Mouse (Mus musculus): ENCODE measurements around the gene Rgs7. TPM values are rescaled to one million over a fixed set of nuclear protein-coding genes. Genes with fewer than 3 reads are reported as not detected.
A peak's percentile ranks its signal among the peaks of the same experiment; 100 is the strongest.

The Rgs7 gene
- polyA plus RNA-seq (2012; rRNA removed): 67.3 and 71.4 TPM in 2 replicates

DNA sequence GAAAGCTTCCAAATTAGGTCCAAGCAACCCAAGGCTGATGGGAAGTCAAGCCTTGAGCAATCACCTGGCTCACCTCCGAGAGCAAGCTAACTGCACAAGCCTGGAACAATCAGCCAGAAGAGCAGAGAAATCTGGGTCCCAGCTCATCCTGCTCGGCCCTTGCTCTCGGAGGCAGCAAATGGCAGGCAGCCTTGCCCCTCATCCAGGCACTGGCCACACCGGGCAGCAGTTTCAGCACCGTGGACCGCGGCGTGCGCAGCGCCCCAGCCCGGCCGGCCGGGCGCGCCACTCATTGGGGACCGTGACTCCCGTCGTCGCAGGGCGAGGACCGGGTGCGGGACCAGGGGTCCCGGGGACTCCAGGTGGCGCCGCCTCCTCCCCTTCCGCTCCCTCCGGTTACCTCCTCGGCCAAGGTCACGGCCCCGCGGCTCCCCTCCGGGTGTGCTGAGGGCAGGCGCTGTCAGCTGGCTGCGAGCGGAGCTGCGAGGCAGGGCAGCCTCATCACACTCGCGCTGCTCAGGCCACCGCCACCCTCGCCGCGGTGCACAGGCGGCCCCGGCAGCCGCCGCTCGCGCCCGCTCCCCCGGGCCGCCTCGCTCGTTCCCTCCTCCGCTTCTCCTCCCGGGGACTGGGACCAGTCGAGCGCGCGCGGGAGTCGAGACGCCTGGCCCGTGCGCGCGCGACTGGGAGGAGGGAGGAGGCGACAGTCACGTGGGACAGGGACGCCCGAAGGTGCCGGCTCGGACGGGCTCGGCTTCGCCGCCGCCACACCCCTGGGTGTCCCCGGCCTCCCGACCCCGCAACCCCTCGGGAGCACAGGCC, at the start of gene Rgs7:
Gene Rgs7, minus strand, starts transcription at position 640 of the 822 bp plus-strand sequence.
- DNase-seq (ENCODE audit: extremely low spot score in 1 of 2, low spot score in 1 of 2): peak; percentile 34 to 82

DNA sequence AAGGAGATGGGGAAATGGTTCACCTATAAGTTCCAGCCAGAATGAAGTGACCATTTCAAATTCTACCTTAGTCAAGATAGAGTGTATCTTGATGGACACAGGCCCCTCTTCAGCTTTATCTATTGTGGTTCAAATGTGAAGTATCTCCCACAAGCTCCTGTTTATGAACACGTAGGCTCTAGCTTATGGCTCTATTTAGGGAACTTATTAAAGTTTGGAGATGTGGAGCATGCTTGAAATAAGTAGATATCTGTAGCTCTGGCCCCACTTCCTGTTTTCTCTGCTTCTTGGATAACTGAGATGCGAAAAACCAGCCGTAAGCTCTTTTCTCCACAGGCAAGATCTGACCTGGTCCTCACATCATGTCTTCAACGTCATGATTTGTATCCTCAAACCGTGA, 48.4 kb upstream of the Rgs7 start:
- no peak for DNase-seq (ENCODE audit: extremely low spot score in 1 of 2, low spot score in 1 of 2)

DNA sequence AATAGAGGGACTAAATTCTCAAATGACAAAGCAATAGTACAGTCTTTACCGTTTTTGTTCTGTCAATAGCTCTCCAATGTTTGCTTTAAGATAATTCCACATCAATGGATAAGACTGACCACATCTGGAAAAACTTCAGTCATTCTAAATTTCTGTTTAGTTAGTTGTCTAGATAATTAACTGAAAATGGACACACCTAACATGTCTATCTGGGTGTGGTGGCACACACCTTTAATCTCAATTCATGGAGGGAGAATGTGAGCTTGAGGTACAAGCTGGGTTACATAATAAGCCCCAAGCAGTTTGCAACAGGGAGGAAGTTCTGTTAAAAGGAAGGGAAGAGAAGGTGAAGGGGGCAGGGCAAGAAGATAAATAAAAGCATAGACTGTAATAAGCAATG, 45.0 kb upstream of the Rgs7 start:
- no peak for DNase-seq (ENCODE audit: extremely low spot score in 1 of 2, low spot score in 1 of 2)

DNA sequence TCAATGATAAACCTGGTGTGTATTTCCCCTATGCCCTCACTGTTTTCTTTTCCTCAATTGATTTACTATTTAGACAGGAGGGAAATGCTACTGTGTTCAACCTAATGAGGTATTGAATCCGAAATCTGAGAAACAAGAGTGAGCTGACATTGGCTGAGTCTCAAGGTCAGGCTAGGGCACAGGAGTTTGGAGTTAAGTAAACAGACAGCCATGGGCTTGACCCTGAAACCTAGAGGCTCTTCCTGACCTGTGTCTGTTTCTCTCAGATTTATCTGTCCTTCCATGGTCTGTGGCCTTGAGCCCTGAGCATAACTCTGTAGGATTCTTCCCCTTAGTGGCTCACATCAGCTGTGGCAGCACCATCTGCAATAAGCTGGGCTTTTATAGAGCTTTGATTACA, 37.6 kb upstream of the Rgs7 start:
- no peak for DNase-seq (ENCODE audit: extremely low spot score in 1 of 2, low spot score in 1 of 2)

DNA sequence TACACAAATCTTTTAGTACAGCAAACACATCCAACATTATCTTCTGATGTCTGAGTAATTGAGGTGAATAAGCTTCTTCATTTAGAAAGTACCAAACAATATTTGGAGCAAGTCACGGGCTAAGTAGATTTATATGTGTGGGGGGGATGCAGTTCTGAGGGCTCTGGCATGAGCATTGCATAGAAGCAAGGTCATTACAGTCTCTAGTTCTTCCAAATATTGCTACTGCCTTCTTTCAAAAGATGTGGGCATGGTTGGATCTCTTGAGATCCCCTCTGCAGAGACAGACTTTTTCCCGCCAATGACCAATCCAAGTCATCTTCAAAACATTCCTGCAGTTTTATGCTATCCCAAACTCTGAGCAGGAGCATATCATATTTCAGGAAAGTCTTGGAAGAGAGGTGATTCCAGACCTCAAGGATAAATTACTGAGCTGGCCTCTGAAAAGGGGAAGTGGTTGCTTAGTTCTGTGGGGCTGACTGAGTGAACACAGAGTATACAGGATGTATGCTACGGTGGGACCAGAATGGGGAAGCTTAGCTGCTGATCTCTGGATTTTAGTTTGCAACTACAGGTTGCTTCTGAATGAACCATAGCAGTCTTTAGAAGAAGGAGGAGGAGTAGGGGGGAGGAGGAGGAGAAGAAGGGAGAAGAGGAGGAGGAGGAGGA, 32.5 kb upstream of the Rgs7 start:
- DNase-seq (ENCODE audit: extremely low spot score in 1 of 2, low spot score in 1 of 2): no peak

DNA sequence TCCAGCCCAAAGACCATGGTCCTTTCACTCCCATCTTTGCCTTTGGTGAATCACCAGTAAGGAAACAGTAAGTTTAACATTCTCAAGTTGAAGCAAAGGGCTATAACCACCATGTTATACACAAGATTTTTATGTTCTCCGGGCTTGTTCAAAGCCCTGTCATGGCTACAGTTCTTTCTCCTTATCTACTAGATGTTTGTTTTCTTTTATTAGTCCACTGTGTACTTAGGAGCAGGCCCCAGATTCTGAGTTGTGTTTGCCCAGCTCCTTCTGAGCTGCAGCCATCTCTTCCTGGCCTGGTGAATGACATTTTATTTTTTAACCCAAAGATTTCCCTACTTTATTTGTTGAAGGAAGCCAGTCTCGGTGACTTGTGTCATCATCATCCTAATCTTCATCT, 31.3 kb upstream of the Rgs7 start:
- DNase-seq (ENCODE audit: extremely low spot score in 1 of 2, low spot score in 1 of 2): no peak

DNA sequence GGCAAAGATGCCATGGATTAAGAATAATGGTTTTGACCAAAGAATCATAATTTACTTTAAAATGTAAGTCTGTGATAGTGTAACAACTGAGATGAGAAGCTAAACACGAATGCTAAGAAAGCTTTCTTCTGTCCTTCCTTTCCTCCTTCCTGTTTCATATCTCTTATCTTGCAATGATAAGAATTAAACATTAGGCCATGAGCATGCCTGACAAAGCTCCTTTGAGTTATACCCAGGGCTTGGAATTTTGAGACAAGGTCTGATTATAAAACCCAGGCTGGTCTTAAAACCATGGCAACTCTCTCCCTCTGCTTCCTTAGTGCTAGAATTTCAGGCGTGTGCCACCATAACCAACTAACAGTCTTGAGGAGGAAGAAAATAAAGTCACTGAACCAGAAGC, 22.2 kb upstream of the Rgs7 start:
- no peak for DNase-seq (ENCODE audit: extremely low spot score in 1 of 2, low spot score in 1 of 2)

DNA sequence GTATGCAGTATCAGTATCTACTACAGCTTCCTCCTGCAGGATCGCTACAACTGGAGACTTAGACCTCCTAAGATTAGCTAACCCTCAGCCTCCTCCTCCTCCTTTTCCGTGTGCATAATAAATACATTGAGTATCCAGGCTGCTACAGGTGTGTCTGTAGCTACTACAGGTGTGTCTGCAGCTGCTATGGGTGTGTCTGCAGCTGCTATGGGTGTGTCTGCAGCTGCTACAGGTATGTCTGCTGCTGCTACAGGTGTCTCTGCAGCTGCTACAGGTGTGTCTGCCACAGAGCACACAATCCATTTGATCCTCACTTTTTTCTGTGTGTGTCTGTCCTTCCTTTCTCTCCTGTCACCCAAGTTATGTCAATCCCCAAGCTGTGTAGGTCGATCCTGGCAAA, 19.9 kb upstream of the Rgs7 start:
- DNase-seq (ENCODE audit: extremely low spot score in 1 of 2, low spot score in 1 of 2): no peak

DNA sequence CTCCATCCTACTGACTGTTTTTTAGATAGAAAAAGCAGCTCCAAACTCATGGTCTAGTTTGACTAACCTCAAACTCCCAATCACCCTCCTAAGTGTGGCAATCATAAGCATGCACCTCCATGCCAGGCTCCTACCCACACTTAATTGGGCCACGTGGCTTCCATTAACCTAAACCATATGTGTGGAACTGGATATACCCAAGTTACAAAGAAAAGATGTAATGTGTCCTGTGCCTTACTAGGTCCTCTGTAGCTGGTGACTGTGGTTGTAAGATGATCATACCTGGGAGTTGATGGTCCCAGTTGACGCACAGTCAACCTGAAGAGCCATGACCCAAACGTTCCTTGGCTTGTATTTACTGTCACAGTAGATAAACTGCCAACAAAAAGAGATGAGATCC, 17.7 kb upstream of the Rgs7 start:
- DNase-seq (ENCODE audit: extremely low spot score in 1 of 2, low spot score in 1 of 2): no peak

DNA sequence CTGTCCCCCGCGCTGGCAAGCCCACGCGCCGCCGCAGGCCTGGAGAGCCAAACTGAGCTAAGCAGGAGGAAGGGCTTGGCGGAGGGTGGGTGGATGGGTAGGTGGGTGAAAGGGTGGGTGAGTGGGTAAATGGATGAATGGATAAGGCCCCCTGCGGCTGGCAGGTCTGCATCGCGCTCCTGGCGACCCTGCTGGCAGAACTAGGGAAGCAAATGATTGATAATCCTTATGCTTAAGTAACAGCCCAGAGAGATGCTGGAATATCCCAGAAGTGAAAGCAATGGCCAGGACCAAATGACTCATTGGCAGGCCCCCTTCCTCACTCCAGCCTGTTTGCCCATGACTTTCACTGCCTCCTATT, 363 bp upstream of the Rgs7 start:
- no peak for DNase-seq (ENCODE audit: extremely low spot score in 1 of 2, low spot score in 1 of 2)

DNA sequence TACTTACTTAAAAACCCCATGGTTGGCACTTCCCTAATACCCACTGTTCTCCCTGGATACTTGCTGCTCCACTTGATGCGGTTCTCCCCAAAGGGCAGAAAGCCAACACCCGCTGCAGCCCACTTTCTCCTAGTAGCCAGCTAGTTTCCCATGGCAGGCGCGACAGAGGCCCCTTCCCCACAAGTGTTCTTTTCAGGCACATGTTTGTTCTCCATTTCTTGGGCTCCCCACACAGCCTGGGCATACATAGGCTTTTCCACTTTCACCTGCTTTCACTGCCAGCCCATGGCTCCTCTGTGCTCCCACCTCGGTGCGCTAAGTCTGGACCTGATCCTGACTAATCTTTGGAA, 814 bp downstream of the Rgs7 start:
- DNase-seq (ENCODE audit: extremely low spot score in 1 of 2, low spot score in 1 of 2): peak in 1 of 2 experiments; percentile 34

DNA sequence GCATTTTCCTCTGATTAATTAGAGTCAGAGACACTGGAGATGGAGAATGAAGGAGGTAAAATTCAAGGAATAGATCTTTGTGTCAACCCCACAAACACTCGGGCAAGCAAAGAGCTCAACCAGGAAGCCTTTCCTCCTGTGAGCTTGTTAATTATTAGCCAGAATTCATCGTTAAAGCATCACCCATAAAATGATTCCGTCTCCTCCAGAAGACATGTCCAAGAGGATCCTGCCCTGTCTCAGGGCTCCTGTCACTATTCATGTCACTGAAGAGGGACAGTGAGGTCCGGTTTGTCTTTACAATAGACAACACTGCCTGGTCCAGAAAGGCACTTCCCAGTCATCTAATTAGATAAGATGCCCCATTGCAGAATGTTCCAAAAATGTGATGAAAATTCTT, 7.2 kb downstream of the Rgs7 start:
- DNase-seq (ENCODE audit: extremely low spot score in 1 of 2, low spot score in 1 of 2): no peak

DNA sequence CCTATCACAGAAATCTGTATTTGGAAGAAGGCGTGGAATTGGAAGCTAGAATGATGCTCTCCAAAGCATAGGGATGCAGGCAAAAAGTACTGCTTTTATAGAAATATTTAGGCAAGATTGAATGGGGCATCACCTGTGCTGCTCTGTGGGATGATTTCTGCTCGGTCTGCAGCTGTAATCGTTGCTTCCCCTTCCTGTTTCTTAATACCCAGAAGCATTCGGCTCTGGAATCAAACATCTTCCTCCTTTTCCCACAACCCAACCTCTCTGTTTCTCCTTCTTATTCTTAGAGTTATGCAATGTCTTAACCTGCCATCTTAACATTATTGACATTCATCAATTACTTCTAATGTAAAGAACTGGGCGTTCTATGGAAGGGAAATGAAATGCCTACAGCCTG, 19.2 kb downstream of the Rgs7 start:
- no peak for DNase-seq (ENCODE audit: extremely low spot score in 1 of 2, low spot score in 1 of 2)

DNA sequence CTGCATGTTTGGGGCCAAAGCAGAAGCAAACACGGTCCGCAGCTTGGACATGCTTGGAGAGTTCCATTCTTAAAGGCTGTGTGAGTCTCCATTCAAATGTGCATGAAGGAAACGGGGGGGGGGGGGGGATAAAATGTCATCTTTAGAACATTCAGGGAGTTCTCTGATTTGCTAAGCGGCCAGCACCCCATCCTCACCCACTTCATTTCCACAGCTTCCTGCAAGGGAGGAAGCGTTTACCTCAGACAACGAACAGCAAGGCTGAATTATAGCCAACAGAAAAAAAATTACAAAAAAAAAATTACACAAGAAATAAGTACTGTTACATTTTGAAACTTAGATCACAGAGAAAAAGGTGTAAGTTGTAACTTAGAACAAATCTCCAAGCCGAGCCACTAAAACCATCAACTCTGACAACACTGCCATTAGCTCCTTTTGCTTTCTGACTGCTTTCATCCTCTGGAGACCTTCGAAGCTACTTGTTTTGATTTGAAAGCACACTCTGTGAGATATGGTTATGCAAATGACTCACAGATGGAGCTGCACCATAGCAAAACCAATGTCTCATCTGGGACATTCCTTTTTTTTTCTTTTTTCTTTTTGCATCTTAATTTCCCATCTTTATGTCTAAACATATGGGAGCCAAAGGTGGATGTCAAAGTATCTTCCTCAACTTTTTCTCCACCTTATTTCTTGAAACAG, 23.1 kb downstream of the Rgs7 start:
- no peak for DNase-seq (ENCODE audit: extremely low spot score in 1 of 2, low spot score in 1 of 2)

DNA sequence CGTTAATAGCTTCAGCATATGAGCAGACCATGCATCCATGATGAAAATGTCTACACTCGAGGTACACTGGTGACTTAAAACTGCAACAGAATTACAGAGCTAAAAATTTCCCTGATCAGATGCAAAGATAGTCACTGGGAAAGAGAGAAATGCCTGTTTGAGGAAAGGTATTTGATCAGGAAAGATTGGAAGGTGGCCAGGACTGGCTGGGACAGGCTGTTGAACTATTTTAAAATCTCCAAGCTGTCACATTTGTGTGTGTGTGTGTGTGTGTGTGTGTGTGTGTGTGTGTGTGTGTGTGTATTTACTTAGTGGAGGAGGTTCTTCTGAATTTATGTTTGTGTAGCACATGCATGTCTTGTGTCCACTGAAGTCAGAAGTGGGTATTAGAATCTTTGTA, 27.7 kb downstream of the Rgs7 start:
- no peak for DNase-seq (ENCODE audit: extremely low spot score in 1 of 2, low spot score in 1 of 2)

DNA sequence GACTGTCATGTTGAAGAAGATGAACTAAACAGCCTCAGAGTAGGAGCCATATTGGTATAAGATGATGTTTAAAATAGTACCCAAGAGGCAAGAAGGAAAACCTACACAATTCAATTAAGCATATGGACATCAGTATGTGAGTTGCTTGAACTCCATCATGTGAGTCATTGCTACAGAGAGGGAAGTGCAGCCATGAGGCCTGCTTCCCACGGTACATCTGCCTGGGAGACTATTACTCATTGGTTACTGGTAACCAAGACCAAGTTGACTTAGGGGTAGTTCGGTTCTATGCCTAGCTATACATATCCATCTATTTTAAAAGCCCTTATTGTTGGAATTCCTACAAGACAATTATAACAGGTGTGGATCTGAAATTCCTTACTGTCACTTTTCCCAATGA, 29.9 kb downstream of the Rgs7 start:
- DNase-seq (ENCODE audit: extremely low spot score in 1 of 2, low spot score in 1 of 2): peak; percentile 48 to 58

DNA sequence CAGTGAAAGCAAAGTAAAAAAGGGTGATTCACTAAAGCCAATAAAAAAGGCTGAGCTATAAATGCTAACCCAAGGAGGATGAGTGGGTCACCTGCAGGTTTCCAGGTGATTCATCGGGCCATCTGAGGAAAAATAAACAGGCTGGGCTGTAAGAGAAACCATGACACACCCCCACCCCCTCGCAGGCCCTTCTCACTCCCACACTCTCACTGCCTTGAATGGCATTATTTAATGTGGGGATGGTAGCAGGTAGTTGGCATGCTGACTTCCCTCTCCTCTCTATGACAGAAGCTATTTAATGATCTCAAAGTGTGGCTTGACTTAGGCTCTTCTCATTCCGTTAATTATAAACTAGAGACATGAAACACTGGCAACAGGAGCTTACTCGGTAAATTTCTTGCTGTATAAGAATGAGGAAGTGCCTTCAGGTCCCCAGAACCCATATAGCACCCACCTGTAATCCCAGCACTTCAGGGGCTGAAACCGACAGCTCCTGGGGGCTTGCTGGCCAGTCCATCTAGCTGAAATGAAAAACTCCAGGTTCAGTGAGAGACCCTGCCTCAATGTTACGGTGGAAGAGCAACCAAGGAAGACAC, 38.2 kb downstream of the Rgs7 start:
- DNase-seq (ENCODE audit: extremely low spot score in 1 of 2, low spot score in 1 of 2): peak in 1 of 2 experiments; percentile 34

DNA sequence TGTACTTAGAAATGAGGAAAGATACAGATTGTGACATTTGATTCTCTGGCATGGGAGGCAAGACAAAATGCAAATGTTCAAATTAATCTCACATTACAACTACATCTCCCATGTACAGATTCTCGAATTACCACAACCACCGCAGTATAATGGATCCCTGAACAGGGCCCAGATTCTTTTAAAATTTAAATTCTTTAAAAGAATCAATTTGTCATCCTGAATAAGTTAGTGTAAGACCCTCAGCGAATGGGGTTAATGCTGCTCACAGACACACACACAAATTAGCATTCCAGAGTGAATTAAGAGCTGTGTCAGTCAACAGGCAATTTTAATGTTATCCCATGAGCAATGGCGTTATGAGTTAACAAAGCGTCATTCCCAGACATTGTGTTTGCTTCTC, 44.3 kb downstream of the Rgs7 start:
- DNase-seq (ENCODE audit: extremely low spot score in 1 of 2, low spot score in 1 of 2): no peak

DNA sequence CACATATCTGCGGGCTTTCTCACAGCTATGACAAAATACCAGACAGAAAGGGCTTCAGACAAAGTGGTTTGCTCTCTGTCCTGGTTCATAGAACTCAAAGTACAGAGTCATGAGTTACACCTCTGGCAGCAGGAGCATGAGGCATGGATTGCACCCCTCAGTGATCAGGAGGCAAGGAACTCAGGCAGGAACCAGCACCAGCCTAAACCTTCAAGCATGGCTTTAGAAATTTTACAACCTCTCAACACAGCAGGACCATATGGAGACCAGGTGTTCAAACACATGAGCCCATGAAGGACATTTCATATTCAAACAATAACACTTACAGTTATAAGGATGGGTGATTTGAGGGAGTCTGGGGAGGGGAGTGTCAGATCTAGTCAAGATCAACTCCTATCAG, 49.4 kb downstream of the Rgs7 start:
- DNase-seq (ENCODE audit: extremely low spot score in 1 of 2, low spot score in 1 of 2): no peak

DNA sequence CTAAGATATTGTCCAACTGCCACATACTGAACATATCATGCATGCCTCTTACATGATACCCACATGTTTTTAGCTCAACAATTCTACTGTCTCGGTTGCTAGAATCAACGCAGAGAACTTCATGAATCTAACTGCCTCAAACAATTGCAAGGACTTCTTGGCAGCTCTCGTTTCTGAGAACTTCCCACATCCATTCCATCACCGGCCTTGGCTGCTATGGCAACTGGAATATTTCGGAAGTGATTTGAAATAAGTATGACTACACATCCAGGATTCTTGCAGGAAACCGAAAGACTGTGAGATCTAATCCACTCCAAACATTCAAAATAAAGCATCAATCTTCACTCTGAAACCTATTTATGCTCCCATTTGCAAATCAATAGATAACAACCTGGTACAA, 50.3 kb downstream of the Rgs7 start:
- DNase-seq (ENCODE audit: extremely low spot score in 1 of 2, low spot score in 1 of 2): peak; percentile 63 to 80

DNA sequence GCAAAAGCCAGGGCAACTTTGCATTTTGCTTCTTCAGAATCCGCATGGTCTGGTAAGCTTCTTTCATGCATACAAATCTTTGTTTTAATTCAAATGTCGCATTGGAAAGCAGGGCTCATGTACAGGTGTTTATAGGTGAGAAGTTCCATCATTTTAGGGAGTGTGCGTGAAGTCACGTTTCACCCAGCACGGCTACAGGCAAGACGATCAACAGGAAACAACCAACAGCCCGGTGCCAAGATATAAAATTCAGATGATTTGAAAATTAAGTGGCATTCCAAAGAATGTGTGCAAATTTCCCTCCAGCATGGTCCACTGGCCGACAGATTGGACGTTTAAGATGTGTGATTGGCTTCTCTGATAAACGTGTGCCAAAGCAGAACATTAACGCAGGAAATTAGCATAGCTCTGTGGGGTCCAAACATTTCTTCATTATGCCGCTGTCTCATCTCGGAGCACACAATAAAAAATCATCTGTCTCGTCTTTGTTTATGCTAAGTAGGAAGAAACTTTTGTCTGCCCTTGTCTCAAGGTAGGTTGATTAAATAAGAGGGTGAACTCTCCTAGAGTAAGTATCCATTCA, 58.6 kb downstream of the Rgs7 start:
- no peak for DNase-seq (ENCODE audit: extremely low spot score in 1 of 2, low spot score in 1 of 2)
